Mouse (Mus musculus): ENCODE results near the gene Wnt7b.

DNA sequence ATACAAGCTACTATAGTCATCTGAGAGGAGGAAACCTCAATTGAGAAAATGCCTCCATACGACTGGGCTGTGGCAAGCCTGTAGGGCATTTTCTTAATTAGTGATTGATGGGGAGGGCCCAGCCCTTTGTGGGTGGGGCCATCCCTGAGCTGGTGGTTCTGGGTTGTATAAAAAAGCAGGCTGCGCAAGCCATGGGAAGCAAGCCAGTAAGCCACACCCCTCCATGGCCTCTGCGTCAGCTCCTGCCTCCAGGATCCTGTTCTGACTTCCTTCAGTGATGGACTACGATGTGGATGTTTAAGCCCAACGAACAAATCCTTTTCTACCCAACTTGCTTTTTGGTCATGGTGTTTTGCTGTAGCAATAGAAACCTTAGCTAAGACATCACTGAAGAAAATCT lies 21.1 kb upstream of the Wnt7b start:
- no peak for TF ChIP-seq MAX (IDR thresholded peaks at IDR 0.05; ENCODE audit: low read length)
- no peak for TF ChIP-seq CHD2 (IDR thresholded peaks at IDR 0.05; ENCODE audit: low read length)
- no peak for TF ChIP-seq E2F4 (IDR thresholded peaks at IDR 0.05; ENCODE audit: insufficient replicate concordance, low read depth, low read length)
- no peak for TF ChIP-seq MEF2A (IDR thresholded peaks at IDR 0.05; ENCODE audit: borderline replicate concordance, low read depth, low read length)
- TF ChIP-seq POLR2AphosphoS2 (IDR thresholded peaks at IDR 0.05; ENCODE audit: low read depth, low read length) = no peak
- no peak for TF ChIP-seq ZMIZ1 (IDR thresholded peaks at IDR 0.05; ENCODE audit: low read depth, low read length)
- TF ChIP-seq CTCF (conservative IDR thresholded peaks at IDR 0.05 in 1 of 2, IDR thresholded peaks at IDR 0.05 in 1 of 2; ENCODE audit: low read depth in 2 of 2, low read length in 2 of 2) = no peak
